Mouse (Mus musculus) gastrocnemius, postnatal 25 days (tissue): ENCODE results near the gene Plp1. TPM values are rescaled to one million over a fixed set of nuclear protein-coding genes. Genes with fewer than 3 reads are reported as not detected.
A peak's percentile ranks its signal among the peaks of the same experiment; 100 is the strongest.

Experiments used
- DNase-seq: peaks from one replicate; pipeline ENCODE4 v3.0.0; 2022
- long read RNA-seq, 2 experiments: library from polyadenylated mRNA; stranded (forward); transcript quantifications; one replicate each; pipeline ENCODE4 v2.0.0; 2021
- total RNA-seq, 2 experiments: library from RNA; stranded (reverse); gene quantifications; 1 replicate in 1 of 2; 2 replicates in 1 of 2; pipeline ENCODE4 v1.2.3; 2021

Plp1 gene
- total RNA-seq: 1 to 10 TPM; 4.5 to 4.7 TPM
- long read RNA-seq, experiment 1, full-length matches to known transcripts: 4 of 7 reads
- long read RNA-seq, experiment 1, partial matches to known transcripts: 1 of 7 reads
- long read RNA-seq, experiment 1, other reads (novel, unspliced or antisense): 2 of 7 reads
- long read RNA-seq, experiment 2, partial matches to known transcripts: 0 of 3 reads
- long read RNA-seq, experiment 2, other reads (novel, unspliced or antisense): 2 of 3 reads

DNA sequence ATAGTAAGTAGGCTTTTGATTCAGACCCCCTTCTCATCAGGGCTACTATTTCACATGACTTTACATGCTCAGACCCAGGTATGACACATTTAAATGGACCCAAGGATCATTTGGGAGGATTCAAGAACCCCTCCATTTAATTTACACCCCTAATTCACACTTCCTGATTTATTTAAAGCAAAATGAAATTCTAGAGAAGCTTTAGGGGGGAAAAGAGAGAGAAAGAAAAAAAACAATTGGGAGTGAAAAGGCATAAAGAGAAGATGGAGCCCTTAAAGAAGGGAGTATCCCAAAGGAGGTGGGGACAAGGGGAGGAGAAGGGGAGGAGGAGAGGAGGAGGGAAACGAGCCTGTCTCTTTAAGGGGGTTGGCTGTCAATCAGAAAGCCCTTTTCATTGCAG, at the start of gene Plp1:
Gene Plp1 (plus strand): TSS at position 301 of the 400 bp plus-strand sequence.
- no peak for DNase-seq

DNA sequence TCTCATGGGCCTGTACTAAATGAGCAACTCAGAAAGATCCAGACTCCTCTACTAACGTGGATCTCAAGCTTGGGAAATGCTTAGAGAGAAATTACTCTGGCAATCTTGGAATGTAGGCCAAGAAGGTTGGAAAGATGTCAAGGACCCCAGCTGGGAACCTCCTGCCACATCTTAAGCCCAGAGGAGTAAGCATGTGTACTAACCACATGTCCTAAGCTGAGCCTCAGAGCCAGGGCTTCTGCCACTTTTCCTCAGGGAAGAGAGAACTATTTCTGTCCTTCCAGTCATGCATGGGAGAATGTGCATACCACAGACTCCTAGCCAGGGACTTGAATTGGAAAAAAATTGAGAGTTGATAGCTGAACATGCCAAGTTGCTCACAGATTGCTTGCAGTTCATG, 49.4 kb upstream of the Plp1 start:
- peak; percentile 10 for DNase-seq

- no peak for DNase-seq
These were observed 44.4 kb upstream of the Plp1 start for GRCm38 (mm10) chrX:136778046-136778445.

- DNase-seq: no peak
These were observed 43.2 kb upstream of the Plp1 start for GRCm38 (mm10) chrX:136779262-136779661.

DNA sequence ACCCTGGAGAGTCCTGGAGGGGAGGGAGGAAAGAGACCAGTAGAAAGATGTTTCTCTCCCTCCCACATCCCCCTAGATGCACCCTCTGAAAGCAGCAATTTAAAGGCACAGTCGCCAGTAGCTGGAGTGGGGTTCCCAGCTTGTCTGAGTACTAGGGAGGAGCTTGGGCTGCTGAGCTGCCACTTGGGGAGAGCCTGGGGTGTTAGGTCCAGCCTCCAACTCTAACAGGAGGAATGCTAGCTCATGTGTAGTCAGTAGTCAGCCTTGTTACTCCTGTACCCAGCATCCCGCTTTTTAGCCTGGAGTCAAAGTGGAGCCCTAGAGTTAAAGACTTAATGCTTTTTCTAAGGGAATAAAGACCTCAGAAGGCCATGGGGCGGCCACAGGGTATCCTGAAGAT, 42.4 kb upstream of the Plp1 start, which contains the start of gene Glra4:
Gene Glra4 (minus strand): TSS at position 101 of the 400 bp plus-strand sequence.
- no peak for DNase-seq

DNA sequence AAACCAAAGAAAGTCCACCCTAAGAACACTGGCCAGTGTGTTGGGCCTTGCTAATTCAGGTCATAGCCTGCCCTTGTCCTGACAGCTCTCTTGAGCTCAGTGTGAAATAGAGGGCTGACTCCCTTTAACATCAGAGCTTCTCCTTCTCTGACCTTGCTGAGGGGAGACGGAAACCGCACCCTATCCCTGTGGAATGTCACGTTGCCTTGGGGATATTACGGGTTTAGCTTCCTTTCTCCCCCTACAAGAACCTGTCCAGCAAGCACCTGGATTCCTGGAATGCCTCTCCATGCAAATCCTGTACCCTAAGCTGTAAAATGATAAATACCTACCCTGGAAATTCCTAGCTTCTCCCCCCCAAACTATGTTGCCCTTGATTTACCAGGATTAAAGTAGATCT, 33.0 kb upstream of the Plp1 start:
- no peak for DNase-seq

DNA sequence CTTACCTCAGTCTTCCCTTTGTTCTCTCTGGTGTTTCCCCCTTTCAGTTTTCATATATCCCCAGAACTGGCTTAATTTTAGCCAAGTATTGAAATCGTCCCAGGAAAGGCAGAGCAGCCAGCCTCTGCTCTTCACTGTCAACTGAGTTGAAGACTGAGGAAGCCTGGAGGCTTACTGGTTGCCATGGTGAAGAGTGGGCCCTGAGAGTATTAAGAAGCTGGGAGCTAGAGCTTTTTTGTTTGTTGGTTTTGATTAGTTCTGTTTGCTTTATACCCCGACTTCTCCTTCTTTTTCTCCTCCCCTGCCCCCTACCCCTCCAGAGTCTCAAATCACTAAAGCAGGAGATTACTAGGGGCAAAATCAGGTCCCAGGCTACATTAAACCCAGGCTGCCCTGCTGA, 25.2 kb upstream of the Plp1 start:
- DNase-seq: no peak

DNA sequence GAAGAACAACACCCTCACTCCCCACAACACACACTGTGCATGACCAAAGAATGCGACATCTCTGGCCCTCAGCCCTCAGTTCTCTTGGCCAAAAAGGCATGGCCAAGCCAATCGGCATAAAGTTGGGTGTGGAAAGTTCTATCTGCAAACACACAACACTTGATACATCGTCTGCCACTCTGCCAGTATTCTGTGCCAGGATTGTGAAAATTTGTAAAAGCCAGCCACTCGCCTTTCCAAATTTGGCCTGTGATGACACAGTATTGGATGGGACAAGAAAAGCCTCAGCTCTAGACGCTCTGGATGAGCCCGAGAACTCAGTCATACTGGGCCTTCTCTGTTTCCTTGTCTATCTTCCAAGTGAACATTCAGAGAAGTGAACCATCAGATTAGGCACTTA, 2.7 kb upstream of the Plp1 start:
- peak; percentile 7 for DNase-seq

DNA sequence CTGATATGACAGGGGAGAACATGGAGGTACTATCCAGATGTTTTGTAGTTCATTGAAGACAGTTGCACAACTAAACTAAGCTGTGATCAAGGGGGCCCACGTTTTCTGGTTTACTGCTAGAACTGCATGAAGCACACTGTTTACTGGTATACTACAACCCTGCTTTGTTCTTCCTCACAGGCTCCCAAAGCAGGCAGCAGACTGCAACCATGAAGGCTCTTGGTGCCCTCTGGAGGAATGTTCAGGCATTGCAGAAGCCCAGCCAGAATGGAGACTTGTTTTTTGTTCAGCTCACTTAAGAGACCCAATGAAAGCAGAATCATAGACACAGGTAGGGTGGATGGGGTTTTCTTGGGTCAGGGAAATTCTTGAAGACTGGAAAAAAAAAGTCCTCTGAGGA, 2.2 kb upstream of the Plp1 start:
- peak; percentile 12 for DNase-seq

- DNase-seq: no peak
These were observed 2.5 kb downstream of the Plp1 start for GRCm38 (mm10) chrX:136825016-136825415.

DNA sequence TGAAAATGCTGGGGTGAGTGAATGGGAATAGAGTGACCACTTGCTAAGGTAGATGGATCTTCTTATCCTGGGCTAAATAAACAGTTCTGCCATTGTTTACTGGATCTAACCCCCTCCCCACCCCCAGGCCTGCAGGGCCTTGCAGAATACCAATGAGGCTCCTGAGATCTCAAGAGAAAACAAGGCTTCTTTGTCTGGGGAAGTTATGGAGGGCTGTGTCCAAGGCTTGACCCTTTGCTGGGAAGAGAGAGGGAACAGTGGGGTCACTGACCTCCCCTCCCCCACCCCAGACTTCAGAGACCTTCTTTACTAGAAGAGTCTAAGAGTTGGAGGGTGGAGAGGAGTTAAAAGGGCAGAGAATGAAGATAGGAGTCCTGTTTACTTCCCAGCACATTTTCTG, 6.1 kb downstream of the Plp1 start:
- DNase-seq: no peak

DNA sequence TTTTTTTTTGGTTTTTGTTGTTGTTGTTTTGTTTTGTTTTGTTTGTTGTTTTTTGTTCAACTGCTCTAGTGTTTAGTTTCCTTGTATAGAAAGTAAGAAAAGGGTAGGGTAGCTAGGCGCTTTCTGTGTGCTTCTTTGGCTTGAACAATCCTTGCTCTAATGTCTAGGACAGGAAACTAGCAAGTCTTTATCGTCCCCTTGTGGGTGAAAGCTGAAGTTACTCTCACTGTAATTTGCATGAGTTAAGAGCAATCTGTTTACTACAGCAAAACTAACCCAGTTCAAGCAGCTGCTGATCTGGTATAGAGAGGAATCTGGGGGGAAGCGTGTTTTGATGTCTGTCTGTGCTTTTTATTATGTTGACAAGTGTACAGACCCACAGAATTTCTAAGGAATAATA, 27.8 kb downstream of the Plp1 start:
- no peak for DNase-seq

DNA sequence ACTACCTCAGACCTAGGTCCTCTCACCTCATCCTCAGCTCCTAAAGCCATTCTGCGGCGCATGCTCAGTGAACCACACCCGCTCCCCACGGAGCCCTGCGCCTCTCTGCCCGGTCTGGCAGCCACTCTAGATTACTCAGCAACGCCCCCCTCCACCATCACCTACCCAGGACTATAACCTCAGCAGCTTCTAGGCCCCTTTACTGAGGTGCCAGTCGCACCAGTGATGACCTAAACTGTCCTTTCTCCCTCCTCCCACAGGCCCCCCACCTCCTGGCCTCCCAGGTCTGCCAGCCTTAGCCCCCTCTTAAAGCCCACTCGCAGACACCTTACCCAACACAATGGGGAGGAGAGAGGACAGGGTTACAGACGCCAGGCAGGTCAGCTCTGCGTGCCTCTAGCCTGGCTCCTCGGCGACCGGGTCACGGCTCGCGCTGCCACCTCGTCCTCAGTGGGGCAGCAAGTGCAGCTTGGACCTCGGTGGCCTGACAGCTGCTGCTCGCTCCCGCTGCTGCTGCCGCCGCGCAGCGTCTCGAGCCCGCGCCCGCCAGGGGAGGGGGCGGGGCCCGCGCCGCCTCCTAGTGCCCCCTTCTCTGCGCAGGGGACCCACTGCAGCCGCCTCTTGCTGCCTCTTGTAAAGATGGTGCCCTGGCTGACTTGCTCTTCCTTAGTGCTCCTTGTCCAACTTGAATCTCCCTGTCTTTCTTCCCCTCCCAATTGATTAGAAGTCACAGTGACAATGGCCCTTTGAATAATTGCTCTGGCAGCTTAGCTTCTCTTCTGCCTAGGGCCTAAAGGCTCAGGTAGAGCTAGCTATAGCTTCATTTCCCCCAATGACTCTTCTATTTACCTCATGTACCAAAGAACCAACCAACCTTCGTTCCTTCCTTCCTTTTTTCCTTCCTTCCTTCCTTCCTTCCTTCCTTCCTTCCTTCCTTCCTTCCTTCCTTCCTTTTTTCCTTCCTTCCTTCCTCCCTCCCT, 45.9 kb downstream of the Plp1 start, which contains the start of gene Rab9b:
Gene Rab9b (minus strand): TSS at position 695 of the 980 bp plus-strand sequence.
- no peak for DNase-seq

Other genes with a start within 250 kb of the Plp1 start
- gene Tceal3, start 231.8 kb upstream of the Plp1 start, total RNA-seq: 1 to 10 TPM in 1 of 2 experiments, under 1 TPM in 1; 0.80 to 1.3 TPM
- 1 to 10 TPM; 2.0 to 2.3 TPM for gene Tceal1, start 114.7 kb upstream of the Plp1 start, total RNA-seq
- 100 to 1,000 TPM; 128 to 140 TPM for gene Morf4l2, start 79.0 kb upstream of the Plp1 start, total RNA-seq
- gene Glra4, start 42.5 kb upstream of the Plp1 start, total RNA-seq: not detected
- under 1 TPM in 1 of 2 experiments, not detected in 1; 0.13 TPM for gene Rab9b, start 46.1 kb downstream of the Plp1 start, total RNA-seq
- gene H2bfm, start 104.7 kb downstream of the Plp1 start, total RNA-seq: not detected
- 1 to 10 TPM; 4.3 to 6.4 TPM for gene Tmsb15b2, start 152.8 kb downstream of the Plp1 start, total RNA-seq
- not detected for gene Tmsb15l, start 154.2 kb downstream of the Plp1 start, total RNA-seq
- 1 to 10 TPM; 1.6 to 5.3 TPM for gene Tmsb15b1, start 154.2 kb downstream of the Plp1 start, total RNA-seq
- gene Zcchc18, start 170.5 kb downstream of the Plp1 start, total RNA-seq: not detected
- gene Slc25a53, start 215.6 kb downstream of the Plp1 start, total RNA-seq: 1 to 10 TPM; 1.2 to 3.2 TPM
- 1 to 10 TPM; 3.2 to 3.9 TPM for gene Fam199x, start 226.9 kb downstream of the Plp1 start, total RNA-seq